Mouse (Mus musculus): ENCODE data around the gene Vmn2r97. TPM values are rescaled to one million over a fixed set of nuclear protein-coding genes. Genes with fewer than 3 reads are reported as not detected.

Vmn2r97 gene
- polyA plus RNA-seq (2017; shearing (Covaris generic)) = 1 to 10 TPM; 1.4 to 1.7 TPM

DNA sequence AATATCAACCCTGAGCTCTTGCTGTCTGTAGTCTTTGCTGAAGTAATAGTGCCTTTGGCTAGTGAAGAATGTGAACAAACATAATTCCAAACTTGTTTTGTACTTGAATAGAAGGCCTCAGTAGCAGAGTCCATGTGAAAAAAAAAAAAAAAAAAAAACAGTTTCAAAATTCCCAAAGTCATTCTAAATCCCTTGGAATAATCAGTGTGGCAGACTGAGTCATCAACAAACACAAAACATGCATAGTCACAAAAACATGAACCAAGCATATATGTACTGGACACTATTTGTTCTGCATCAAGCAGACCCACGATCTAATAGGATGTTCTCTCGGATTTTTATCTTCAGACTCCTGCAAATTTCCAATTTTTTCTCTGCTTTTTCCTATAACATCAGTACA, at the start of gene Vmn2r97:
Gene Vmn2r97 (plus strand): TSS at position 301 of the 400 bp plus-strand sequence.

Other genes with a start within 250 kb of the Vmn2r97 start
- gene Vmn2r98, start 139.2 kb downstream of the Vmn2r97 start, polyA plus RNA-seq (2017; shearing (Covaris generic)) = not detected

Measured in activated CD4-positive, CD25-positive, alpha-beta regulatory T cell (primary cell).